Mouse (Mus musculus) left cerebral cortex, adult 18-20 months (tissue): ENCODE measurements around the gene Olfr1140. TPM values are rescaled to one million over a fixed set of nuclear protein-coding genes. Genes with fewer than 3 reads are reported as not detected.

Experiments
- DNase-seq, 2 experiments: peaks; one replicate each; pipeline ENCODE4 v3.0.0; 2021 to 2022; ENCODE audit warnings: low spot score in 2 of 2, mixed read lengths in 1 of 2
- long read RNA-seq, 2 experiments: library from polyadenylated mRNA; stranded (forward); transcript quantifications; one replicate each; pipeline ENCODE4 v2.0.0; 2021
- total RNA-seq, 2 experiments: library from RNA; stranded (reverse); gene quantifications; 2 replicates each; pipeline ENCODE4 v1.2.3; 2021

The Olfr1140 gene
- total RNA-seq: not detected
- long read RNA-seq, experiment 1: 0 reads
- long read RNA-seq, experiment 2: 0 reads

GRCm38 (mm10) chr2:87743452-87743851 lies at the start of gene Olfr1140:
Olfr1140 (plus strand) TSS chr2:87743752.
- DNase-seq: no peak

GRCm38 (mm10) chr2:87693847-87694246 lies 49.7 kb upstream of the Olfr1140 start, which contains the start of gene Olfr1136:
Olfr1136 (minus strand) TSS chr2:87693947.
- no peak for DNase-seq

DNA sequence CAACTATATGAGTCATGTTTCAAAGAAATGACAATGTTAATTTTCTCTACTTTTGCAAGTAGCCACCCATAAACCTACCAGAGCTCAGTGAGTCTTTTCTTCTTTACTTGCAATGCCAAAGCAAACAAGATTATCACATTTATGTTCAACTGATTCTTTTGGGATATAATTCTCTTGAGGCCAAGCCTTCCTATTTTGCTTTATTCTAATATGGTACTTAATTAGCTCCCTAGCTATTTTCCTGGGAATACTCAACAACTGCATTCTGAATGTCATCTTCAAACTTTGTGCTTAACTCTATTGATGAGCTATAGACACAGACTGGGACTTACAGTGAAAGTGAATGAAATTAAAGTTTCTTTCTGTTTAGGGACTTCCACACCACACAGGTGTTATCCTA lies 30.5 kb upstream of the Olfr1140 start, which contains the start of gene Olfr1137:
Gene Olfr1137 (minus strand): TSS at position 101 of the 400 bp plus-strand sequence.
- no peak for DNase-seq

GRCm38 (mm10) chr2:87739878-87740277 lies 3.7 kb upstream of the Olfr1140 start, which contains the start of gene Olfr1138:
Olfr1138 (minus strand) TSS chr2:87739978.
- DNase-seq: no peak

DNA sequence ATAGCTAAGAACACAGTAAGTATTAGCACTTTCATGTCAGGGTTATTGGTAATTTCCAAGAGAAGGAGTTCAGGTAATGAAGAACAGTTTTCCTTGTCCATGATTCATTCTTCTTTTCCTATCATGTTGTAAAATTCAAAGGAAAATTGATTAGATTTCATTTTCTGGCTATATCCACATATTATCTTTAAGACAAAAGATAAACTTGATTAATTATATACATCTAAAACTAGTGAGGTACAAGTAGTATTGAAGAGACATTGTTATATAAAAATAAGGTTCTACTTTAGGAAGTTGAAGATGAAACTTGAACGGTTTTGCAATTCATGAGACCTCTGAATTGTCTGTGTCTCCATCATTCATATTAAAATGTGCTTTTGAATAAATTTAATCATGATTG lies 10.3 kb downstream of the Olfr1140 start, which contains the start of gene Olfr1141:
Gene Olfr1141 (minus strand): TSS at position 101 of the 400 bp plus-strand sequence.
- DNase-seq: no peak

DNA sequence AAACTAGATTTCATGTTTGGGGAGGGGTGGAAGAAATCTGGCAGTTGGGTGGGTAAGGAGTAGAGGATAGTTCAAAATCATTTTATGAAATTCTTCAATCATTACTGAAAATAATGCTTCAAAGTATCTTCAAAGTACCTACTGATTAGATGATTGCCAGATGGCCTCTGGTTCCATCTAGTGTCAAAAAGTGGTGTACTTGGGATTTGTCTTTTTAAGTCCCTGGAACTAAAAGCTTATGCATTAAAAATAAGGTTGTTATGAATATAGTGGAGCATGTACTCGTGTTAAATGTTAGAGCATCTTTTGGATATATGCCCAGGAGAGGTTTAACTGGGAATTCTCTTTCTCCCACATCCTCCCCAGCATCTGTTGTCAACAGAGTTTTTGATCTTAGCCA lies 32.6 kb downstream of the Olfr1140 start:
- no peak for DNase-seq

DNA sequence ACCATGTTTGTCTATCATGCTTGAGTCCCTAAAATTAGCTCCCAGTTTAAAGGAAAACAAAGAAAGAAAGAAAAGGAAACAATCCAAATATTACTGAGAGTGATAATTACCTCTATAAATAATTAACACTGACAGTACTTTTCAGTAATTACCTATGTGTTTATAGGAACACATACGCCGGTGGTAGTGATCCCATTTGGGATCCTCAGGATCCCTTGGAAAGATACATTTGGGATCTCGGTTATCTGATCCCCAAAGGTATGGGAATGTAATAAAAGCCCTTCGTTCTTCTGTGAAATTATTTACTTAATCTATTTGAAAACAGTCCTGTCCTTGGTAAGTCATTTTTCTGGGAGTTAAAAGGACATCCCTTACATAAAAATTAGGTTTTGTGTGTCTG lies 35.6 kb downstream of the Olfr1140 start, which contains the start of gene Olfr152:
Gene Olfr152 (plus strand): TSS at position 301 of the 400 bp plus-strand sequence.
- DNase-seq: no peak

Other genes starting within 250 kb of the Olfr1140 start
- not detected for gene Pramel7, start 246.7 kb upstream of the Olfr1140 start, total RNA-seq
- gene Pramel6, start 237.2 kb upstream of the Olfr1140 start, total RNA-seq: not detected
- not detected for gene Olfr153, start 212.0 kb upstream of the Olfr1140 start, total RNA-seq
- gene Olfr1128, start 198.2 kb upstream of the Olfr1140 start, total RNA-seq: not detected
- gene Olfr1129, start 169.8 kb upstream of the Olfr1140 start, total RNA-seq: not detected
- gene Olfr1130, start 137.5 kb upstream of the Olfr1140 start, total RNA-seq: not detected
- gene Olfr1131, start 116.6 kb upstream of the Olfr1140 start, total RNA-seq: not detected
- gene Olfr1132, start 106.2 kb upstream of the Olfr1140 start, total RNA-seq: not detected
- not detected for gene Olfr1133, start 96.4 kb upstream of the Olfr1140 start, total RNA-seq
- not detected for gene Olfr1134, start 85.3 kb upstream of the Olfr1140 start, total RNA-seq
- gene Olfr1135, start 70.1 kb upstream of the Olfr1140 start, total RNA-seq: not detected
- gene Olfr1136, start 49.8 kb upstream of the Olfr1140 start, total RNA-seq: not detected
- gene Olfr1137, start 30.6 kb upstream of the Olfr1140 start, total RNA-seq: not detected
- not detected for gene Olfr1138, start 3.8 kb upstream of the Olfr1140 start, total RNA-seq
- not detected for gene Olfr1141, start 10.2 kb downstream of the Olfr1140 start, total RNA-seq
- gene Olfr152, start 35.7 kb downstream of the Olfr1140 start, total RNA-seq: not detected
- gene Olfr1143, start 56.8 kb downstream of the Olfr1140 start, total RNA-seq: not detected
- gene Olfr1145, start 66.1 kb downstream of the Olfr1140 start, total RNA-seq: not detected
- gene Olfr1148, start 86.8 kb downstream of the Olfr1140 start, total RNA-seq: not detected
- gene Olfr1150-ps1, start 100.2 kb downstream of the Olfr1140 start, total RNA-seq: not detected
- not detected for gene Olfr1151, start 112.1 kb downstream of the Olfr1140 start, total RNA-seq
- not detected for gene Olfr1152, start 122.7 kb downstream of the Olfr1140 start, total RNA-seq
- not detected for gene Olfr1153, start 151.2 kb downstream of the Olfr1140 start, total RNA-seq
- gene Olfr1154, start 161.4 kb downstream of the Olfr1140 start, total RNA-seq: not detected
- not detected for gene Olfr1155, start 201.4 kb downstream of the Olfr1140 start, total RNA-seq
- gene Olfr1156, start 209.3 kb downstream of the Olfr1140 start, total RNA-seq: not detected
- gene Olfr1157, start 224.5 kb downstream of the Olfr1140 start, total RNA-seq: not detected
- not detected for gene Olfr74, start 230.9 kb downstream of the Olfr1140 start, total RNA-seq
- gene Olfr1158, start 246.4 kb downstream of the Olfr1140 start, total RNA-seq: not detected